Mouse (Mus musculus): ENCODE measurements around the gene Fbxo24.

DNA sequence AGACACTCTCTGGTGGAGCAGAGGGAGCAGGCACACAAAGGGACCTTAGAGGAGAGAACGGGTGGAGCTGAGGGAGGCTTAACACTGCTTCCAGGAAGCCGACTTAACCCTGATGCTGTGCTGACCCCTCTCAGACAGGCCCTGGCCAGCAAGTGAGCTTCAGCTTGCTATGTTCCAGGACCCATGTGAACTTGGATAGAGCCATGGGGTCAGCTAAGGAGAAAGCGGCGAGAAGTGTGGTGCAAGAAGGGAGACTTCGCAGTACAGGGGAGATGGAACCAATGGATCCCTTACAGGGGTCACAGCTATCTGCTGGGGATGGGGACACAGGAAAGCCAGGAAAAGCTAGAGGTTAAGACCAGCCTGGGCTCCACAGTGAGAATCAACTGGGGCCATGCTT lies 15.7 kb downstream of the Fbxo24 start:
- TF ChIP-seq POLR2A (IDR thresholded peaks at IDR 0.05; ENCODE audit: borderline replicate concordance, extremely low read depth, insufficient read depth, insufficient read length, poor library complexity, severe bottlenecking) (no peak), CTCF (IDR thresholded peaks at IDR 0.05; ENCODE audit: borderline replicate concordance, extremely low read depth, insufficient read depth, insufficient read length) (no peak)

Measured in brain, embryonic 14.5 days (tissue).